Mouse (Mus musculus) liver, postnatal 0 days (tissue): Measurements from ENCODE around the gene 1700013F07Rik. TPM values are rescaled to one million over a fixed set of nuclear protein-coding genes. Genes with fewer than 3 reads are reported as not detected.

Experiments used
- ATAC-seq: fragments of 200-750 bp; cut with Nextera tagmentation; 2 replicates; pipeline ENCODE4 v1.8.0; 2017; ENCODE audit warnings: mild to moderate bottlenecking, moderate library complexity
- DNase-seq: peaks from one replicate; pipeline ENCODE4 v3.0.0-alpha.2; 2016
- H3K27ac ChIP-seq: fragments of 300-500 bp; sonication (generic); 2 replicates; pipeline ENCODE4 v1.5.1; 2014; ENCODE audit warnings: antibody characterized with exemption, moderate library complexity, mild to moderate bottlenecking, low read depth
- H3K27me3 ChIP-seq: fragments of 300-500 bp; sonication (generic); 2 replicates; pipeline ENCODE4 v1.6.1; 2014; ENCODE audit warnings: low read length, control low read depth, mixed read lengths; ENCODE audit not compliant: insufficient read depth
- H3K36me3 ChIP-seq: fragments of 300-500 bp; sonication (generic); replicated peaks from 2 replicates; pipeline ENCODE4 v1.6.1; 2014; ENCODE audit warnings: mild to moderate bottlenecking, control low read depth, low read length, moderate library complexity, mixed read lengths; ENCODE audit not compliant: insufficient read depth
- H3K4me1 ChIP-seq: fragments of 300-500 bp; sonication (generic); 2 replicates; pipeline ENCODE4 v1.6.1; 2014; ENCODE audit warnings: antibody characterized with exemption, mild to moderate bottlenecking, control low read depth; ENCODE audit not compliant: insufficient read depth
- H3K4me2 ChIP-seq: fragments of 300-500 bp; sonication (generic); 2 replicates; pipeline ENCODE4 v1.6.1; 2014; ENCODE audit warnings: low read depth, mild to moderate bottlenecking, low read length, moderate library complexity, mixed read lengths
- H3K4me3 ChIP-seq: fragments of 300-500 bp; sonication (generic); 2 replicates; pipeline ENCODE4 v1.5.1; 2014; ENCODE audit warnings: low read depth, low read length
- H3K9ac ChIP-seq: fragments of 300-500 bp; sonication (generic); replicated peaks from 2 replicates; pipeline ENCODE4 v1.6.1; 2014; ENCODE audit warnings: mild to moderate bottlenecking, moderate library complexity
- H3K9me3 ChIP-seq: fragments of 300-500 bp; sonication (generic); 2 replicates; pipeline ENCODE4 v1.6.1; 2016; ENCODE audit warnings: mild to moderate bottlenecking, control low read depth, low read length, mixed read lengths
- CTCF ChIP-seq: sonication (generic); IDR thresholded peaks from 2 replicates; pipeline ENCODE4 v1.5.1; 2016; ENCODE audit warnings: antibody characterized with exemption, low read depth
- EP300 ChIP-seq: IDR thresholded peaks from 2 replicates; pipeline ENCODE4 v1.6.1; 2016; ENCODE audit warnings: antibody characterized with exemption, low read depth, mild to moderate bottlenecking
- WGBS: fragments of 180-500 bp; shearing (Covaris S2); extraction: QIAGEN DNeasy Blood & Tissue Kit; methylation state at CpG from one replicate; pipeline ENCODE4 v1.1.7; 2014; ENCODE audit not compliant: insufficient replicate concordance; 5-methylcytosine and 5-hydroxymethylcytosine counted together
- polyA plus RNA-seq: library from polyadenylated mRNA; unstranded; fragments of >200 nt; fragmentation: Nextera tagmentation; extraction: Ambion mirVana; gene quantifications from 2 replicates; pipeline ENCODE4 v1.2.1, GENCODE M21; 2015

1700013F07Rik gene
- polyA plus RNA-seq, 1 experiment from 2014 or later, result not detected

GRCm38 (mm10) chr3:108503908-108504307, 30.0 kb upstream of the 1700013F07Rik start:
- TF ChIP-seq CTCF (no peak), EP300 (no peak)
- ATAC-seq, result no peak
- no peak overlapping the region for H3K27ac ChIP-seq
- no peaks in the 10 kb centered on the region for H3K36me3 ChIP-seq
- H3K4me2 ChIP-seq, result no peak overlapping the region
- H3K9ac ChIP-seq, result no peak overlapping the region
- no peaks in the 10 kb centered on the region for H3K9me3 ChIP-seq
- H3K4me3 ChIP-seq, result no peak overlapping the region
- 0 out of 2 replicates have a peak, but pooled peaks cover 3% of the 10 kb centered on the region for H3K4me1 ChIP-seq
- 62% methylated on average over 4 of the region's 4 CpGs for WGBS
- 0 out of 2 replicates have a peak, but pooled peaks cover 3% of the 10 kb centered on the region for H3K27me3 ChIP-seq
- DNase-seq, result no peak

- H3K4me1 ChIP-seq, result 0 out of 2 replicates have a peak, but pooled peaks cover 4% of the 10 kb centered on the region
- peak overlapping the region; percentile 16; the same call in 1 of the 2 replicates for H3K27ac ChIP-seq
- ATAC-seq (peak; percentile 100), DNase-seq (peak; percentile 50)
- no peaks in the 10 kb centered on the region for H3K36me3 ChIP-seq
- 60% methylated on average over 3 of the region's 4 CpGs for WGBS
- H3K4me2 ChIP-seq, result no peak overlapping the region
- peak; percentile 91 for TF ChIP-seq EP300
- TF ChIP-seq CTCF, result no peak
- H3K4me3 ChIP-seq, result no peak overlapping the region
- 0 out of 2 replicates have a peak, but pooled peaks cover 3% of the 10 kb centered on the region for H3K27me3 ChIP-seq
- H3K9ac ChIP-seq, result no peak overlapping the region
- H3K9me3 ChIP-seq, result no peaks in the 10 kb centered on the region
Measured at GRCm38 (mm10) chr3:108508745-108509474, 25.0 kb upstream of the 1700013F07Rik start.

GRCm38 (mm10) chr3:108510156-108510555, 23.8 kb upstream of the 1700013F07Rik start:
- H3K27ac ChIP-seq, result no peak overlapping the region

GRCm38 (mm10) chr3:108510716-108511483, 23.1 kb upstream of the 1700013F07Rik start:
- Histone ChIP-seq H3K27ac (no peak overlapping the region), H3K9ac (no peak overlapping the region), H3K4me1 (0 out of 2 replicates have a peak, but pooled peaks cover 4% of the 10 kb centered on the region), H3K4me2 (no peak overlapping the region), H3K9me3 (no peaks in the 10 kb centered on the region), H3K36me3 (no peaks in the 10 kb centered on the region), H3K4me3 (no peak overlapping the region), H3K27me3 (no peaks in the 10 kb centered on the region)
- ATAC-seq (no peak), DNase-seq (no peak)
- 48% methylated on average over 9 of the region's 9 CpGs for WGBS
- no peak for TF ChIP-seq EP300
- no peak for TF ChIP-seq CTCF

More at GRCm38 (mm10) chr3:108510156-108510555, 23.8 kb upstream of the 1700013F07Rik start:
- no peak for TF ChIP-seq EP300
- TF ChIP-seq CTCF, result no peak
- H3K4me1 ChIP-seq, result 0 out of 2 replicates have a peak, but pooled peaks cover 4% of the 10 kb centered on the region
- ATAC-seq (no peak), DNase-seq (no peak)
- WGBS, result 60% methylated on average over 1 of the region's 2 CpGs
- no peaks in the 10 kb centered on the region for H3K27me3 ChIP-seq
- no peaks in the 10 kb centered on the region for H3K9me3 ChIP-seq
- no peaks in the 10 kb centered on the region for H3K36me3 ChIP-seq
- H3K4me2 ChIP-seq, result no peak overlapping the region
- no peak overlapping the region for H3K9ac ChIP-seq
- no peak overlapping the region for H3K4me3 ChIP-seq

- Histone ChIP-seq H3K27me3 (no peaks in the 10 kb centered on the region), H3K9ac (no peak overlapping the region), H3K4me3 (no peak overlapping the region), H3K9me3 (no peaks in the 10 kb centered on the region), H3K4me1 (0 out of 2 replicates have a peak, but pooled peaks cover 4% of the 10 kb centered on the region), H3K27ac (no peak overlapping the region), H3K36me3 (no peaks in the 10 kb centered on the region), H3K4me2 (no peak overlapping the region)
- TF ChIP-seq EP300 (no peak), CTCF (no peak)
- no peak for DNase-seq
- 55% methylated on average over 3 of the region's 3 CpGs for WGBS
- no peak for ATAC-seq
Measured at GRCm38 (mm10) chr3:108513465-108513864, 20.5 kb upstream of the 1700013F07Rik start.

- no peak overlapping the region for H3K27ac ChIP-seq
- no peaks in the 10 kb centered on the region for H3K27me3 ChIP-seq
- 57% methylated on average over 4 of the region's 4 CpGs for WGBS
- DNase-seq (no peak), ATAC-seq (no peak)
- H3K4me2 ChIP-seq, result no peak overlapping the region
- H3K4me1 ChIP-seq, result no peaks in the 10 kb centered on the region
- no peak for TF ChIP-seq EP300
- no peak overlapping the region for H3K9ac ChIP-seq
- H3K9me3 ChIP-seq, result no peaks in the 10 kb centered on the region
- no peak overlapping the region for H3K4me3 ChIP-seq
- H3K36me3 ChIP-seq, result no peaks in the 10 kb centered on the region
Measured at GRCm38 (mm10) chr3:108518276-108518675, 15.7 kb upstream of the 1700013F07Rik start.
